Mouse (Mus musculus) liver, embryonic 14 days (tissue): ENCODE results near the gene H2-Aa. TPM values are rescaled to one million over a fixed set of nuclear protein-coding genes. Genes with fewer than 3 reads are reported as not detected.

ENCODE experiments used
- polyA plus RNA-seq: library from polyadenylated mRNA; depleted of rRNA; stranded (reverse); fragments of >200 nt; gene quantifications from 2 replicates; pipeline ENCODE4 v1.2.3, GENCODE M21; 2012; rRNA removed

H2-Aa gene
- 1.1 and 1.2 TPM in 2 replicates for polyA plus RNA-seq

DNA sequence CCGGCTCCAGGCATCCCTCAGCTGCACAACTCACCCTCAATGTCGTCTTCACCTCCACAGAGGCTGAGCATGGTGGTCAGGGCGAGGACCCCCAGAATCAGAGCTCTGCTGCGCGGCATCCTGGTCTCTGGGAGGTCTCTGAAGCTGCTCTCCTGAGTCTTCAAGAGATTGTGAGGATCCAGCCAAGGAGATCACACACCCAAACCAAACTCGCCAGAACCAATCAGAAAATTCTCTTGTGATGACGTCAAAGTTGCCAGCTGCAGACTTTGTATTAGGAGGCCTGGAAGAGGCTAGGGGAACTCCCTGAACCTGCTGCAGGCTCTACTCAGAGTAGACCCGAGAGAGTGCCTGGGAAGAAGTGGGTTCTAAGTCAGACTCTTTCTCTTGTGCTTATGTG lies at the start of gene H2-Aa:
H2-Aa (minus strand) TSS at position 176 of the 400 bp plus-strand sequence.

DNA sequence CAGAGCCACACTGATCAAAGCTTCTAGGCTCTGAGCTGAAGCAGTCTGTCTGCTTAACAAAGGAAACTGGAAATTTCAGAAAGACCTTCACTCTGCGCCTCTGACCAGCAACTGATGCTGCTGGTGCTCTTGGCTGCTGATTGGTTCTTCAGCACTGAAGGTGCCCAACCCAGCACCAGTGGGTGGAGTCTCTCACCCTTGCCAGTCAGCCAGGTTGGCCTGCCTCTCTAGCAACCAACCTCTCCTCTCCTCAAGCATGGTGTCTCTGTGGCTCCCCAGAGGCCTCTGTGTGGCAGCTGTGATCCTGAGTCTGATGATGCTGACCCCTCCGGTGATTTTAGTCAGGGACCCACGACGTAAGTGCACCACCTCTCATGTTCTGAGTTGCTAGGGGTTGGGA lies 37.8 kb upstream of the H2-Aa start, which contains the start of gene H2-Eb2:
H2-Eb2 (plus strand) TSS at position 230 of the 400 bp plus-strand sequence.

DNA sequence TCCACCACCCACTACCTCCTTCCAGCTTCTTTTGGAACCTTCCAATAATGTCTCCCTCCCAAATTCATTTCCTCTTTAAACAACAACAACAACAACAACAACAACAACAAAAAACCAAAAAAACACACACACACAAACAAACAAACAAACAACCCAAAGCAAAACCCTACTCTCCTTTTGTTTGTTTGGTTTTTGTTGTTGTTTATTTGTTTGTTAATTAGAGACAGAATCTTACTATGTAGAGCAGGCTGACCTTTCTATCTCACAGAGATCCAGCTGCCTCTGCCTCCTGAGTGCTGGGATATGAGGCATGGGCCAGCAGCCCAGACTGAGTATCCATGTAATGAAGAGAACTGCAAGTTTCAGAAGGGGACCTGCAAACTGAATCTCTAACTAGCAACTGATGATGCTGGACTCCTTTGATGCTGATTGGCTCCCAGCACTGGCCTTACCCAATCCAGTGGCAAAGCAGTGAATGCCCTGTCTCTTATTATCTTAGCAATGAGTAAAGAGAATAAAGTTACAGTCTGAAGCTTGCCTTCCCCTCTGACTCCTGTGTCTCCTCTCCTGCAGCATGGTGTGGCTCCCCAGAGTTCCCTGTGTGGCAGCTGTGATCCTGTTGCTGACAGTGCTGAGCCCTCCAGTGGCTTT lies 17.9 kb upstream of the H2-Aa start, which contains the start of gene H2-Eb1:
H2-Eb1 (plus strand) TSS at position 488 of the 651 bp plus-strand sequence.

DNA sequence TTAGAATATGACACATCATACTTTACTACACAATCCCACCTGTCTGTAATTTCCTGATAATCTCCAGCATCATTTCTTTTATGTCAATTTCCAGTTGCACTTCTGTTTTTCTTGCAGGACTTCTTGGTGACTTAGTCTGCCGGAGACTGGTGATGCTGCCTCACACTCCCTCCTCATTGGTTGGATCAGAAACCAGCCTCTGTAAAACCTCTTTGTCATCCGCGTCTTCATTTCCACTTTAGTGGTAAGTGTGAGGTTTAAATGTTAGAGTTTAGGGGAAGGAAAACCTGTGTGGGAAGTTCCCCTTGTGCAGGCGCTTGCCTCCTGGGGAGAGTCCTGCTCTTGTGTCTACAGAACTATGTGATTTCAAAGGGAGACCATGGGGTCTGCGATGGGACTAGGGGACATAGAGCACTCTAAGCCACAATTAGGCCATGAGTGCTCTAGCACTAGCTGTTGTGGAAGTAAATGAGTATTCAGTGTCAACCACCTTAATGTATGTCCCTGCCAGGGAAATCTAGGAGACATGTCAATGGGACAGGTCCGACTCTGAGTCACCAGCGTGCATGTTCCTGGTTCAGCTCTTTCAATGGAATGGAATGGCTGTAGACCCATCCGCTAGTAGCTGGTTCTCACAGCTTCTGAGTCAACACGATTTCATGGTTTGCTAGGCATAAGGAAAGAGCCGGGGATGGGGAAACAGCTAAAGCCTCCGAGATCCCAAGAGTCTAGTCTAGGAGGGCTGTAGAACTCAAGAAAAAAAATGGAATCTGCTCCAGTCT lies 29.8 kb downstream of the H2-Aa start, which contains the start of gene H2-Ab1:
H2-Ab1 (plus strand) TSS at position 96 of the 782 bp plus-strand sequence.

DNA sequence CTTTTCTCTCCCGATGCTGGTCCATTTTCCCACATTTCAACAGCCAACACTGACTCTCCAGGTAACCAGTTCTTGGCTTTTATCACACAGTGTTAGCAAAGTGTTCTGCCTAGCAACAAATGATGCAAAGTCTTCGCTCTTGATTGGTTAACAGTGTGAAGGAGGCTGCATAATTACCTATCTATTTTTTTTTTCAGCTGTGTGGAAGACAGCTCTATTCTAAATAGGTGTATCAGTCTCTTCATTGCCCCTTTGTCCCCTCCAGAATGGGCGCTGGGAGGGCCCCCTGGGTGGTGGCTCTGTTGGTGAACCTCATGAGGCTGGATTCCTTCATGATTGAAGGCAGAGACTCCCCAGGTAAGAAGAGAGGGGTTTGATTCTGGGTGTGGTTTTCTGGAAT lies 48.9 kb downstream of the H2-Aa start, which contains the start of gene H2-Ob:
H2-Ob (plus strand) TSS at position 198 of the 400 bp plus-strand sequence.

Other genes with a start within 250 kb of the H2-Aa start
- gene Col11a2, start 248.4 kb downstream of the H2-Aa start, polyA plus RNA-seq: 0.27 and 0.33 TPM in 2 replicates
- 0.32 and 0.41 TPM in 2 replicates for gene H2-Oa, start 195.5 kb downstream of the H2-Aa start, polyA plus RNA-seq
- 2.2 and 3.2 TPM in 2 replicates for gene H2-DMa, start 168.3 kb downstream of the H2-Aa start, polyA plus RNA-seq
- 53.0 and 53.8 TPM in 2 replicates for gene Brd2, start 165.2 kb downstream of the H2-Aa start, polyA plus RNA-seq
- 0.18 and 0.41 TPM in 2 replicates for gene H2-DMb2, start 144.5 kb downstream of the H2-Aa start, polyA plus RNA-seq
- 0.68 and 1.0 TPM in 2 replicates for gene H2-DMb1, start 134.8 kb downstream of the H2-Aa start, polyA plus RNA-seq
- 2.4 and 2.7 TPM in 2 replicates for gene Tap1, start 100.3 kb downstream of the H2-Aa start, polyA plus RNA-seq
- gene Psmb9, start 100.1 kb downstream of the H2-Aa start, polyA plus RNA-seq: 5.4 and 6.2 TPM in 2 replicates
- 10.8 and 12.8 TPM in 2 replicates for gene Psmb8, start 90.1 kb downstream of the H2-Aa start, polyA plus RNA-seq
- 2.8 and 3.3 TPM in 2 replicates for gene Tap2, start 84.3 kb downstream of the H2-Aa start, polyA plus RNA-seq
- gene H2-Ob, start 48.9 kb downstream of the H2-Aa start, polyA plus RNA-seq: 0.12 and 0.17 TPM in 2 replicates
- gene H2-Ab1, start 30.1 kb downstream of the H2-Aa start, polyA plus RNA-seq: 1.5 and 1.9 TPM in 2 replicates
- 0.48 and 0.78 TPM in 2 replicates for gene H2-Eb1, start 18.0 kb upstream of the H2-Aa start, polyA plus RNA-seq
- gene H2-Eb2, start 37.8 kb upstream of the H2-Aa start, polyA plus RNA-seq: 0.01 TPM in 1 of 2 replicates, not detected in the other
- gene Btnl2, start 67.0 kb upstream of the H2-Aa start, polyA plus RNA-seq: 0.03 TPM in 2 replicates
- gene Btnl1, start 89.3 kb upstream of the H2-Aa start, polyA plus RNA-seq: not detected in 2 replicates
- 0.15 and 0.23 TPM in 2 replicates for gene BC051142, start 111.0 kb upstream of the H2-Aa start, polyA plus RNA-seq
- gene Btnl4, start 189.5 kb upstream of the H2-Aa start, polyA plus RNA-seq: not detected in 2 replicates
- gene Btnl6, start 229.5 kb upstream of the H2-Aa start, polyA plus RNA-seq: not detected in 2 replicates